12 mouse cellular contexts compared by ENCODE assay signal in genomic region chr17:85869179-85869578, GRCm38 (mm10).
DNase-seq lines count a peak whose midpoint lies in the region; ATAC-seq and TF ChIP-seq lines count a peak whose summit lies in the region.
"Had no signal": no experiment of that assay in that cellular context is flagged by ENCODE, and none has a peak within 500 bp of the region (broad histone marks: within the 10 kb centered on the region; RNA-seq: fewer than 3 reads in every experiment).

No protein-coding gene starts in this region.

- DNase-seq in heart, embryonic 10.5 days (ENCODE audit: low spot score) = no peak
- DNase-seq in heart, adult 8-10 months (ENCODE audit: low spot score) = no peak
- DNase-seq in midbrain, postnatal 0 days (ENCODE audit: low spot score) = peak; percentile 35
- no peak for DNase-seq in midbrain, embryonic 11.5 days (ENCODE audit: low spot score, missing footprints)
- DNase-seq in ovary, postnatal 10 days (ENCODE audit: low spot score) = no peak
- DNase-seq in cerebellum, adult 2 months = no peak
- DNase-seq: adrenal gland, adult 8-10 months; B cell, adult 2 months; cerebellum, adult 9-11 months; left cerebral cortex, postnatal 4 days had no signal

- no peak for TF ChIP-seq POLR2A in cerebellum, adult 2 months (IDR thresholded peaks at IDR 0.05; ENCODE audit: borderline replicate concordance, insufficient read depth, low read length)

- peak overlapping the region; percentile 31; the same call in 1 of the 2 replicates for H3K27ac ChIP-seq in heart, embryonic 10.5 days
- no peak overlapping the region for H3K27ac ChIP-seq in midbrain, postnatal 0 days (ENCODE audit: low read depth, low read length)
- H3K27ac ChIP-seq in midbrain, embryonic 11.5 days (ENCODE audit: low read depth, low read length) = no peak overlapping the region
- peak overlapping the region; percentile 92 for H3K27ac ChIP-seq in limb, embryonic 12.5 days
- H3K27ac ChIP-seq in cerebellum, adult 2 months (ENCODE audit: insufficient read depth, low read length) = no peak overlapping the region

- no peak overlapping the region for H3K4me3 ChIP-seq in heart, embryonic 10.5 days
- no peak overlapping the region for H3K4me3 ChIP-seq in midbrain, postnatal 0 days (ENCODE audit: low read depth, low read length)
- H3K4me3 ChIP-seq in midbrain, embryonic 11.5 days (ENCODE audit: low read depth, low read length) = no peak overlapping the region
- H3K4me3 ChIP-seq in limb, embryonic 12.5 days (replicated peaks) = no peak overlapping the region
- H3K4me3 ChIP-seq in cerebellum, adult 2 months (replicated peaks; ENCODE audit: insufficient read depth, low read depth, low read length) = no peak overlapping the region

- H3K9me3 ChIP-seq in heart, embryonic 10.5 days = no peaks in the 10 kb centered on the region
- no peaks in the 10 kb centered on the region for H3K9me3 ChIP-seq in midbrain, postnatal 0 days (ENCODE audit: low read length)
- H3K9me3 ChIP-seq in midbrain, embryonic 11.5 days (ENCODE audit: control insufficient read depth, low read length) = no peaks in the 10 kb centered on the region
- peaks cover 2% of the 10 kb centered on the region; the same call in 1 of the 2 replicates for H3K9me3 ChIP-seq in limb, embryonic 12.5 days

- H3K36me3 ChIP-seq in heart, embryonic 10.5 days = no peaks in the 10 kb centered on the region
- H3K36me3 ChIP-seq in midbrain, postnatal 0 days (ENCODE audit: insufficient read depth, low read length) = no peaks in the 10 kb centered on the region
- no peaks in the 10 kb centered on the region for H3K36me3 ChIP-seq in midbrain, embryonic 11.5 days (ENCODE audit: control insufficient read depth, insufficient read depth, low read length)
- H3K36me3 ChIP-seq in limb, embryonic 12.5 days = no peaks in the 10 kb centered on the region

- no peak overlapping the region for H3K4me2 ChIP-seq in midbrain, postnatal 0 days (ENCODE audit: low read depth, low read length, poor library complexity, severe bottlenecking)
- no peak overlapping the region for H3K4me2 ChIP-seq in midbrain, embryonic 11.5 days
- peak overlapping the region; percentile 15 for H3K4me2 ChIP-seq in limb, embryonic 12.5 days

- 36% methylated on average over 5 of the region's 5 CpGs for WGBS in heart, embryonic 10.5 days
- WGBS in midbrain, postnatal 0 days = 25% methylated on average over 5 of the region's 5 CpGs
- WGBS in midbrain, embryonic 11.5 days = 38% methylated on average over 5 of the region's 5 CpGs
- WGBS in limb, embryonic 12.5 days = 13% methylated on average over 5 of the region's 5 CpGs
- 26% methylated on average over 5 of the region's 5 CpGs for WGBS in cerebellum, adult 2 months

- no peak for TF ChIP-seq CTCF in midbrain, postnatal 0 days (IDR thresholded peaks at IDR 0.05)
- no peak for TF ChIP-seq CTCF in cerebellum, adult 2 months (IDR thresholded peaks at IDR 0.05; ENCODE audit: borderline replicate concordance, insufficient read depth, low read depth, low read length)

- ATAC-seq in midbrain, postnatal 0 days (ENCODE audit: low FRiP score) = no peak
- no peak for ATAC-seq in midbrain, embryonic 11.5 days (ENCODE audit: low FRiP score)
- ATAC-seq in limb, embryonic 12.5 days (ENCODE audit: insufficient number of reproducible peaks, insufficient read depth, low FRiP score, low TSS enrichment, low read depth) = peak; percentile 70; the same call in 1 of the 2 replicates
- ATAC-seq in erythroblast, adult 5-6 weeks (replicated peaks; ENCODE audit: low FRiP score, poor library complexity, severe bottlenecking) = no peak

- H3K9ac ChIP-seq in midbrain, postnatal 0 days (replicated peaks; ENCODE audit: low read length, poor library complexity, severe bottlenecking) = no peak overlapping the region
- H3K9ac ChIP-seq in midbrain, embryonic 11.5 days (ENCODE audit: low read length) = no peak overlapping the region
- H3K9ac ChIP-seq in limb, embryonic 12.5 days (replicated peaks) = no peak overlapping the region

- H3K27me3 ChIP-seq in heart, embryonic 10.5 days (ENCODE audit: insufficient read depth, poor library complexity, severe bottlenecking) = peaks cover 63% of the 10 kb centered on the region
- no peaks in the 10 kb centered on the region for H3K27me3 ChIP-seq in midbrain, postnatal 0 days (ENCODE audit: insufficient read depth, low read length)
- H3K27me3 ChIP-seq in midbrain, embryonic 11.5 days (ENCODE audit: control insufficient read depth, insufficient read depth, low read length) = 0 out of 2 replicates have a peak, but pooled peaks cover 3% of the 10 kb centered on the region
- H3K27me3 ChIP-seq in limb, embryonic 12.5 days = peaks cover 27% of the 10 kb centered on the region
- no peaks in the 10 kb centered on the region for H3K27me3 ChIP-seq in cerebellum, adult 2 months (ENCODE audit: control insufficient read depth, insufficient read depth, low read length)

- peaks cover 36% of the 10 kb centered on the region for H3K4me1 ChIP-seq in heart, embryonic 10.5 days
- 0 out of 2 replicates have a peak, but pooled peaks cover 2% of the 10 kb centered on the region for H3K4me1 ChIP-seq in midbrain, postnatal 0 days (ENCODE audit: insufficient read depth, low read length)
- H3K4me1 ChIP-seq in midbrain, embryonic 11.5 days (ENCODE audit: control insufficient read depth, insufficient read depth, low read length) = peaks cover 2% of the 10 kb centered on the region
- peaks cover 52% of the 10 kb centered on the region for H3K4me1 ChIP-seq in limb, embryonic 12.5 days (replicated peaks)
- H3K4me1 ChIP-seq in cerebellum, adult 2 months (ENCODE audit: control insufficient read depth, insufficient read depth, low read length) = no peaks in the 10 kb centered on the region

Comparison
In these comparisons a context has a peak if more than half of its experiments do, and no peak if none do; other contexts are left out.
1. H3K27ac ChIP-seq: peak in heart, embryonic 10.5 days (single experiment) and limb, embryonic 12.5 days (single experiment); none in midbrain, postnatal 0 days (single experiment), midbrain, embryonic 11.5 days (single experiment) and cerebellum, adult 2 months (single experiment).